Mouse (Mus musculus) testis, postnatal 10 days (tissue): Measurements from ENCODE around the gene Fgfr2.
"Not testable (repeated sequence)": the region's sequence is repeated elsewhere in the genome, so short reads cannot be mapped to it uniquely, and the experiment has no call there.

Source experiments
- DNase-seq: peaks from one replicate; pipeline ENCODE4 v3.0.0; 2021; ENCODE audit warnings: low spot score

Fgfr2 gene

DNA sequence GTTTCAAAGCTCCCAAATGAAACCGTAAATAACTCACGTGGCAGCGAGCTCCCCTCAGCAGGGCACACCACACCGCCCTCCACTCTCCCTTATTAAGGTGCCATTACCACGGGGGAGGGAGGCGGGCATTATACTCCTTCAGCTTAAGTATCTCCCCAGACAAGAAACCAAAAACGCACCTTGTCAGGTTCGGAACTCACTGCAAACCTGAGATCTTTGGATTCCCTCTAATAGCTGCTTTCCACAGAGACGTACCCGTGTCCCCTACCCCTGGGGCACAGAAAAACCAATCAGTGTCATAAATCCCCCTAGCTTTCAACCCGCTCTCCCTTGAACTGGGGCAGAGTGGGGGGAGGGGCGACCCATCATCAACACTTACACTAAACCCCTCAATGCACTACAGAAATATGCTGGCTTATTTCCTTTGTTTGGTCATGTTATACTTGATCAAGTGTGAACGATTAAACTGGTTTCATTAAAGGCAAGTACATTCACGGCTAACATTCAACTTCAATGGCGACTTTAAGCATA lies 2.9 kb downstream of the Fgfr2 start:
- DNase-seq, result no peak

DNA sequence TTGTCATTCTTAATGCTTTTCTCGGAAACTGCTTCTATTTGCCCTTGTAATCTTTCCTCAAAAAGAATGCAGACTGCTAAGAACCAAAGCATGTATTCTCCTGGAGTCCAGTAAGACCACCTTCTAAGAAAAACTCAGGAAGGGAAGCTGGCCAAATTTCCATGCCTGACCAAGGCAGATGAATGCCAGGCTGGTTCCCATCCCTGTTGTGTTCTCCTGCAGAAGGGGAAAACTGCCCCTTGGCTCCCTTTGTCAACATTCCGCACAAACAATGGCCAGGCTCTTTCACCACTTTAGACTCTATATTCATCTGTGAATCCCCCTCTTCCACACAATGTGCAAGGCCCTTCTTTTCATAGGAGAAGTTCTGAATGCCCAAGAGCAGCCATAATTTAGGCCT lies 5.3 kb downstream of the Fgfr2 start:
- no peak for DNase-seq

- no peak for DNase-seq
These were observed 6.6 kb downstream of the Fgfr2 start for GRCm38 (mm10) chr7:133116542-133116941.

GRCm38 (mm10) chr7:133115886-133116285 lies 7.3 kb downstream of the Fgfr2 start:
- peak; percentile 63 for DNase-seq

DNA sequence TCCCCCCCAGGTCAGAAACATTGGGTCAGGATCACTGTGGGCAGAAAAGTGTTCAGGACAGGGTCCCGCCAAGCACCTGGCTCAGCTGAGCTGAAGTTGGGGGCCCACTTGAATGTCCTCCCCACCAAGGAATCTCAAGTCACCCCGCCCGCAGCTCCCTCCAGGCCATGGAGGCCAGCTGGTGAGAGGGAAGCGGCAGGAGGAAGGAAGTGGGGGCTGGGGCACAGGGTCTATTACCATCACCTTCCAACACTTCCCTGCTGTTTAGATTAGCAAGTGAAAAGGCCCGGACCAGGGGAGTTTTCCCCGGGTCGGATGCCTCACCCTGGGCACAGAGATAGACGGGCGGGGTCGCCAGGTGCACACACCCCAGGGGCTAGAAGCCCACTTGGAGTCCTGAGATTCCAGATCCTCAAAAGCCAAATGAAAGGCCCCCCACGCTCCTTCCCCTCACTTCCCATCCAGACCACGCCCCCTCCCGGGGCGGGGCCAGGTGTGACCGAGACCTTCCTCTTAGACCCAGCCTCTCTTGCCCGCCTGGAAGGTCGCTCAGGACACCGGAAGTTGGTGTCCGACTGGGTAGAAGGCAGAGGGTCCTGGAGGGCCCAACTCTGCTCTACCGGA lies 8.2 kb downstream of the Fgfr2 start:
- peak; percentile 78 for DNase-seq

DNA sequence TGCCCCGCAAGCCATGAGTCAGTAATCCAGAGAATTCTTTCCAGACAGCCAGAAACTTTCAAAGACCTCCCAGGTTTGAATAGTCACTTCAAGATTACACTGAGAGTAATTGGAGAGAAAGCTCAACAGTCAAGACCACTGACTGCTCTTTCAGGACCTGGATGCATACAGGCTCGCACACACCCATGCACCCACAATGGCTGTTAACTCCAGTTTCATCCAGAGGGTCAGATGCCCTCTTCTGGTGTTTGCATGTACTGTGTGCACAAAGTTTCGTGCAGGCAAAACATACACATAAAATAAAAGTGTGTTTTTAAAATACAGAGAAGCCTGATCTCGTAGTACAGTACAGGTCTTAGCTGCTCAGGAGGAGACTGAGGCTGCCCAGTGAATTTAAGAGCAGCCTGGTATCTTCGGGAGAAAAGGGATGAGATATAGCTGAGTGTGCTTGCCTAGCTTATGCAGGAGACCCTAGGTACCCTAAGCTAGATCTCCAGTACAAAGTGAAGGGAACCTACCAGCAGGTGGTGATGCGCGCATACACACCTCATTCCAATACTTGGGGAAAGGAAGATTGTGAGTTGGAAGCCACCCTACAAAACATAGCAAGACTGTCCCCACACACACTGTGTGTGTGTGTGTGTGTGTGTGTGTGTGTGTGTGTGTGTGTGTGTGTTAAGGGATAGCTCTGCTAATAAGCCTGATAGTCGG lies 9.8 kb downstream of the Fgfr2 start:
- DNase-seq, result no peak

DNA sequence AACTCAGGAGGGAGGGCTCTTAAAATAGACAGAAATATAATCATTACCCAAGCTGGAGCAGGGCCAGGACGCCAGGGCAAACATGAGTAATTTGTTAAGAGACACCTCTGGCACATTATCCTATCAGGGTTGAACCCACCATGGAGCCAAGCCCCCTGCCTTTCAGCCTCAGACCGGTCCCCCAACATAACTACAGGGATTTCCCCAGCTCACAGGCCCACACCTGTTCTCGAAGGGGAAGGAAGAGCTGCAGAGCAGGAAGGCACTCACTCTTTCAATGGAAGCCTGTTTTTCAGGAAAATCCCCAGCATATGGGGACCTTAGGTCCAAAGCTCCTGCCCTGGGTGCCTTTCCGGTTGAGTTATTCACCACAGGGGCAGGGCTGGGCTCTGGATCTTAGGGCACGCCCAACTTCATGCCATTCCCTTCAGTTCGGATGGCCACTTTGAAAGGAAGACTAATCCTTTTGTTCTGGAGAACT lies 10.8 kb downstream of the Fgfr2 start:
- no peak for DNase-seq

DNA sequence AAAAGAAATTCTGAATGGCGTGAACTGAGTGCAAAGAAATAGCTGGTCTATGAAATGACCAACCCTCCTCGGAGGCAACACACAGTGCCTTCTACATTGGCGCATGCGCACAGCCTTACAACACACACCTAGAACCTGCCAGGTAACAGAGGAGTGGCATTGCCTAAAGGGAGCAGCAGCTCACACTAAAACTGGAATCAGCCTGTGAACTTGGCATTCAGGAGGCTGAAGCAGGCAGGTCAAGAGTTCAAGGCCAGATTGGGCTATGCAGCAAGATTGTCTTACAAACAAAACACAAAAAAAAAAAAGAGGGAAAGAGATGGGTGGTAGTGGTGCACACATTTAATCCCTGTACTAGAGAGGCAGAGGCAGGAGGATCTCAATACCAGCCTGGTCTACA lies 13.7 kb downstream of the Fgfr2 start:
- no peak for DNase-seq

DNA sequence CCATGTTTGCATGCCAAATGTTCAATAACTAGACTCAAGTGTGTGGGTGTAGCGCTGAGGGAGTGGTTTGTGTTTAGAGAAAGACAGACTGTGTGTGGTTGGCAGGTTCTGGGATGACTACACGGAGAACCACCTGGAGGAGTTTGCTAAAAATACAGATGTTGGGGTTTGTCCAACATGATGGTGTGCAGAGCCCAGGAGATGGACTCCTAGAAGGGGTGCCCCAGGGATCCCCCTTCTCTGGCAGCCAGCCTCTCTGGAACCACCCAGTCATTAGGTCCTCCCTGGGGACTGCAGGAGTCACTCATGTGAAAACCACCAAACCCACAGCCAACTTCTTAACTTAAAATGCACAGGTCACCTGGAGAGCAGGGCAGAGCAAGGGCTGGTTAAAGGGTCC lies 14.5 kb downstream of the Fgfr2 start:
- no peak for DNase-seq

DNA sequence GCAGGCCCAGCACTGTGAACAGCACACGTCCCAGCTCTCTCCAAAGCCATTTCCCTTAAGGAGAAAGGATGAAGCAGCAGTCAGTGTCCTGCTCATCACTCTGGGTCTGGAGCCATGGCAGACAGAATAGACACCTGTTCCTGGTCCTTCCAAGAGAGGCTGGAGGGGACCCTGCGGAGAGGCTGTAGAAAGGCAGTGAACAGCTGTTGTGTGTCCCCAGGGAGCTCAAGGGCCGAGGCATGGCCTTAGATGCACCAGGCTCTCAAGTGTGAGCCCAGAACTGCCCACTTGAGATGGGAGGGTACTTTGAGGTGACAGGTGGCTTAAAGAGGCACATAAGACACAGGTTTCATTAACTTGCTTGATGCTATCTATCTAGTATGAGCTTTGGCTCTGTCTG lies 20.6 kb downstream of the Fgfr2 start:
- no peak for DNase-seq

GRCm38 (mm10) chr7:133101070-133101469 lies 22.1 kb downstream of the Fgfr2 start:
- no peak for DNase-seq

DNA sequence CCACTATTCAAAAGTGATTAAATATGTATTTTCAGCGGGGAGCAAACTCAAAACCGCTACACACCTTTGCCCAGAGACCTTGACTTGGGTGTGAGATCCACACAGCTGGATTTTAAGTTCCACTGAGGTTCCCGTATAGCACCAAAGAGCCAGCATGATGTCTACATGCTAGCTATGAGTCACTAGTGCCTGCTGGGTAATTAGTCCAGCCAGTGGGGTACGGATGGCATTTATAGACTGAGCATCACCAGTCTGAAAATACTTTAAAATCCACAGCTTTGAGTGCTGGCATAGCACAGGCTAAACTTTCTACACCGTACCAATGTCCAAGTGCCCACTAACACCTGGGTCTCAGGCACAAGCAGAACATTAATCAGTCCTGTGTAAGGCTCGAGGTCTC lies 23.0 kb downstream of the Fgfr2 start:
- DNase-seq, result no peak

- DNase-seq, result no peak
These were observed 23.9 kb downstream of the Fgfr2 start for GRCm38 (mm10) chr7:133099266-133099665.

DNA sequence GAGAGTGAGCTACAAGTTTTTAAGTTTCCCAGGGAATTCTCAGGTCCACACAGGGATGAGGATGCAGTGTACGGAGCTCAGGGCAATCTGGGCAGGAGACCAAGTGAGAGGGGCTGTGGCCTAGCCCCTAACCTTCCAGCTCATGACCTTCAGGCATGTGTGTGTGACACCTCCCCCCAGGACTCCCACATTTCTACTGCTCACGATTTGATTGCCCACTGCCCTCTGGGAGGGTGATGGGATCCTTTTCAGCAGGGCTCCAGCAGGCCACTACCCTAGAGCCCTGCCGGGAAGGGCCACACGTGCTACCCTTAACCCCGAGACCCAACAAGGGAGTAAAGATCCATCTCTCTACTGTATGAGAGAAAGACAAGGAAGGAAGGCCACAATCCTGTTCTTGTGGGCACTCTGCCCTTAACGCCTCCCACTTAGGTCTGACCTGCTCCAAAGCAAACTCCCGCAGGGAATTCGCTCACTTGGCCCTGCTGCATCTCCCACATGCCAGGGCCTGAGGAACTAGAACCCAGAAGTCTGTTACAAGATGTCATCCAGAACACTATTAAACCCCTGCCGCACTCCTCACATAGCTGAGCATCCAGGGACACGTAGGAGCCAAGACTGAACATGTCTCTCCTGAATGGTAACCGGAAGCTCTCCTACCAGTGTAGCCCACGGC lies 24.9 kb downstream of the Fgfr2 start:
- DNase-seq, result no peak

DNA sequence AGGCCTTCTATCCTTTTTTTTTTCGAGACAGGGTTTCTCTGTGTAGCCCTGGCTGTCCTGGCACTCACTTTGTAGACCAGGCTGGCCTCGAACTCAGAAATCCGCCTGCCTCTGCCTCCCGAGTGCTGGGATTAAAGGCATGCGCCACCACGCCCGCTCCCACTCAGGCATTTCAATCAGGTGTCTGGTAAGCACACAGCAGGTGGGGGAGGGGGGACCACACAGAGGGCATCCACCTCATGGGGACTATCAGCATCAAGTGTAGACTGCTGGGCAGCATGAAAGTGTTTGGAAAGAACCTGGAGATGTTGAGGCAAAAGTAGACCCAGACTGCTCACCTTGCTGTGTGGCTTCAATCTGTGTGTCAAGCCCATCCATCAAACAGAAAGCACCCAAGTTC lies 27.5 kb downstream of the Fgfr2 start:
- DNase-seq, result not testable (repeated sequence)

DNA sequence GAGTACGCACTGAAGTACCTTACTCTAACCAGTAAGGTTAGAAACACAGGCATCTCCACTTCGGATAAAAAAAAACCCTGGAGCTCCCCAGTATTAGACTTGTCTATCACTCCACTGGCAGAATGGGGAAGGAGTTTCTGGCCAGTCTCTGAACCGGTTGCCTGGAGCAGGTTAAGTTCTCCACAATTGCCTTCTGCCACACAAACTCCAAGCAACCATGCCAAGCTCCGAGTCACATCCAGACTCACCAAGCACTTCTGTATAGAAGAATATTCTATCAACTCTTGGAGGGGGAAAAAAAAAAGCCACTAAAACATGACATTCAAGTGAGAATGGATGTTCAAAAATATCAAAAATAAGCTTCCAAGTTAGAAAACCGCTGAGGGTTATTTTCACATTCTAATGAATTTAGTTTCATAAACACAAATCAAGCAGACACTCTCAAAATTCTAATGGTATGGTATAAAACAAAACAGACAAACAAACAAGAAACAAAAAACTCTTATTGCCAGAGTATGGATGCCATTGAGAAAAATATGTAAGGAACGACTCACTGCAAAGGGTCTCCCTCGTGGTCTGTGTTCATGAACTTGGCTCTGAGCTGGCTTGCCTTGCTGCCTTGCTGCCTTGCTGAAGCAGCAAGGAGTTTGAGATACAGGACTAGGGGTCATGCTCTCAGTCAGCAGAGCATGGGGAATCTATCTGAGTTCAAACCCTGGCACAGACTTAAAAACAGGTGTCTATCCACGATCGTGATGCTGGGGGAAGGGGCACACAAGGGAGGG lies 28.2 kb downstream of the Fgfr2 start:
- DNase-seq, result no peak

GRCm38 (mm10) chr7:133094161-133094560 lies 29.0 kb downstream of the Fgfr2 start:
- DNase-seq, result no peak

DNA sequence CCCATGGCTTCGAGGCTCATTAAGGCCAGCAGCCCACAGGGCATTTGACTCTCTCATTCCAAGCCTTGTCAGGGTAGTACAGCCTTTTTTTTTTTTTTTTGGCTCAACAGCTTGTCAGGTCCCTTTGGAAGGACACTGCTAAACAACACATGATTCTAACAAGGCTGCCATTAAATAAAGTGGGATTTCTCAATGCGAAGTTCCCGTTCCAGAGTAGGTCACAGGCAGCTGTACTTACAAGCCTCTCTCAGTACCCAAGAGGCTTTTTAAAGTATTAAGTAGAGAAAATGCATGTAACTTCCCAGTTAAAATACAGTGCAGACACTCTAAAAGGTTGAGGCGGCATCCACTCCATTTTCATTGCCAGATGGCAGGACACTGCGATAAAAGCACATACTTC lies 29.4 kb downstream of the Fgfr2 start:
- no peak for DNase-seq

- no peak for DNase-seq
These were observed 32.5 kb downstream of the Fgfr2 start for GRCm38 (mm10) chr7:133090641-133091040.

GRCm38 (mm10) chr7:133089621-133090260 lies 33.4 kb downstream of the Fgfr2 start:
- DNase-seq, result no peak

DNA sequence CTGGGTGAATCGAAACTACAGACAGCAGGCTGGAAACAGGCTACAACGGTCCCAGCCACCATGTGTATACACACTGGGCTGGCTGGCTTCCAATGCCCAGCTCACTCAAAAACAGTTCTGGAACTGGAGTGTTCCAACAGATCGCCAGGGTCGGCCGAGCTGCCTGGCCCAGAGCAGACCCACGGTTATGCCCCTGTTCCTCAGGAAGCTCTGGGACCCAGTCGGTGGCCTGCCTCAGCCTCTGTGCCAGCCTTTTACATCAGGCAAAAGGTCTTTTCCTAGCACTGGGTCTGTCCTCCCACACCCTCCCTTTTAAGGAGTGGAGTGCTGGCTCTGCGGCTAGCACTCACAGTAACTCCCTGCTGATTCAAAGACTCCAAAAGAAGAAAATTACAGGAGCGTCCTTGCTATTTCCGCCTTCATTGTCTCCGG lies 34.3 kb downstream of the Fgfr2 start:
- peak; percentile 78 for DNase-seq

DNA sequence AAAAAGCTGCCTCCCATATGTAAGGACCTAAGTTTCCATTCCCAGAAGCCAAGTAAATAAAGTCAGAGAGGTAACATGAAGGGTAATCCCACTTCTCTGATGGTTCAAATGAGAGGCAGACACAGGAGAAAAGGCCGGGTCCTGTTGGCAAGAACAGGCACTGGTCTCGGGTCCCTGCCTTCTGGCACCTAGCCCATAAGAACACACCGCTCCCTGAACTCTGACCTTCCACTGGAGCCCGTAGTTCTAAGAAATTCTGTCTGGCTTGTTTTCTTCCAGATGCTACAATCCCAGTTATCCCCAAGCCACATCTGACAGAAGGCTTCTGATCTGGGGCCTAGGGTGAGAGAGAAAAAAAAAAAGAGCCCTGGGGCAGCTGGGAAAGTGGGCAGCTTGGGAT lies 34.7 kb downstream of the Fgfr2 start:
- DNase-seq, result no peak
